Mouse (Mus musculus) gastrocnemius, postnatal 25 days (tissue): ENCODE measurements at regions not wholly inside any gene's neighbourhood (a gene's known extent, or its start where the extent isn't known, plus 50 kb on each side); places are given as distances from the start of the nearest gene placed in this dataset.

ENCODE experiments used
- DNase-seq: peaks from one replicate; pipeline ENCODE4 v3.0.0; 2022

GRCm38 (mm10) chr5:132785291-132785690 is 242.1 kb upstream of the Auts2 start:
- DNase-seq: peak; percentile 15

GRCm38 (mm10) chr5:132784791-132785190 is 241.6 kb upstream of the Auts2 start:
- DNase-seq: no peak

GRCm38 (mm10) chr5:132774141-132774680 is 231.1 kb upstream of the Auts2 start:
- no peak for DNase-seq

GRCm38 (mm10) chr5:132760396-132760795 is 217.3 kb upstream of the Auts2 start:
- DNase-seq: no peak

GRCm38 (mm10) chr5:132759751-132760150 is 216.6 kb upstream of the Auts2 start:
- no peak for DNase-seq

GRCm38 (mm10) chr5:132758941-132759340 is 215.8 kb upstream of the Auts2 start:
- peak; percentile 25 for DNase-seq

- DNase-seq: no peak
These were observed 194.8 kb upstream of the Auts2 start for GRCm38 (mm10) chr5:132737966-132738365.

GRCm38 (mm10) chr5:132728689-132729189 is 185.6 kb upstream of the Auts2 start:
- DNase-seq: no peak

GRCm38 (mm10) chr5:132724467-132724866 is 181.3 kb upstream of the Auts2 start:
- DNase-seq: no peak

GRCm38 (mm10) chr5:132710301-132710700 is 167.2 kb upstream of the Auts2 start:
- DNase-seq: no peak

GRCm38 (mm10) chr5:132707531-132707930 is 164.4 kb upstream of the Auts2 start:
- no peak for DNase-seq

- no peak for DNase-seq
These were observed 160.4 kb upstream of the Auts2 start for GRCm38 (mm10) chr5:132703455-132704100.

GRCm38 (mm10) chr5:132702573-132702972 is 159.4 kb upstream of the Auts2 start:
- no peak for DNase-seq

- DNase-seq: no peak
These were observed 147.6 kb upstream of the Auts2 start for GRCm38 (mm10) chr5:132690784-132691183.

- DNase-seq: no peak
These were observed 132.1 kb upstream of the Auts2 start for GRCm38 (mm10) chr5:132675261-132675660.

GRCm38 (mm10) chr5:132673599-132674305 is 130.6 kb upstream of the Auts2 start:
- no peak for DNase-seq

GRCm38 (mm10) chr5:132671496-132671895 is 128.4 kb upstream of the Auts2 start:
- DNase-seq: no peak

- DNase-seq: no peak
These were observed 124.2 kb upstream of the Auts2 start for GRCm38 (mm10) chr5:132667316-132667715.

GRCm38 (mm10) chr5:132661266-132661665 is 118.1 kb upstream of the Auts2 start:
- DNase-seq: peak; percentile 13

GRCm38 (mm10) chr5:132660036-132660435 is 116.9 kb upstream of the Auts2 start:
- no peak for DNase-seq

GRCm38 (mm10) chr5:132654382-132654781 is 111.2 kb upstream of the Auts2 start:
- DNase-seq: no peak

GRCm38 (mm10) chr5:132653694-132654300 is 110.7 kb upstream of the Auts2 start:
- peak; percentile 73 for DNase-seq

GRCm38 (mm10) chr5:132652201-132652600 is 109.1 kb upstream of the Auts2 start:
- peak; percentile 10 for DNase-seq
